In genomic region chr3:49755986-49756845, GRCm38 (mm10) we compare ENCODE assay signal across 7 mouse cellular contexts. TPM values are rescaled to one million over a fixed set of nuclear protein-coding genes. Genes with fewer than 3 reads are reported as not detected.
A peak's percentile ranks its signal among the peaks of the same experiment; 100 is the strongest.
DNase-seq lines count a peak whose midpoint lies in the region; ATAC-seq and TF ChIP-seq lines count a peak whose summit lies in the region.

No protein-coding gene starts in this region.

- peak overlapping the region; percentile 95 for H3K27ac ChIP-seq in intestine, embryonic 15.5 days

- H3K4me1 ChIP-seq in intestine, embryonic 15.5 days (replicated peaks), result no peaks in the 10 kb centered on the region

- peak; percentile 13 for DNase-seq in R1 (ENCODE audit: low read depth, low spot score)
- peak; percentile 79 for DNase-seq in brain, embryonic 14.5 days (ENCODE audit: low read depth)
- DNase-seq in gastrocnemius, postnatal 25 days, result peak; percentile 27
- peak; percentile 11 to 27 for DNase-seq in lung, adult 18-20 months
- peak; percentile 13 for DNase-seq in ovary, postnatal 10 days (ENCODE audit: low spot score)
- DNase-seq in layer of hippocampus, adult 9-10 months (ENCODE audit: low spot score), result no peak

- no peaks in the 10 kb centered on the region for H3K36me3 ChIP-seq in intestine, embryonic 15.5 days

- H3K27me3 ChIP-seq in intestine, embryonic 15.5 days (replicated peaks), result no peaks in the 10 kb centered on the region

- 3% methylated on average over 36 of the region's 36 CpGs for WGBS in intestine, embryonic 15.5 days

- peak overlapping the region; percentile 69 for H3K9ac ChIP-seq in intestine, embryonic 15.5 days

- no peaks in the 10 kb centered on the region for H3K9me3 ChIP-seq in intestine, embryonic 15.5 days

- peak; percentile 33; the same call in 1 of the 2 replicates for TF ChIP-seq CTCF in brain, embryonic 14.5 days (IDR thresholded peaks at IDR 0.05; ENCODE audit: borderline replicate concordance, extremely low read depth, insufficient read depth, insufficient read length)

- TF ChIP-seq POLR2A in brain, embryonic 14.5 days (IDR thresholded peaks at IDR 0.05; ENCODE audit: borderline replicate concordance, extremely low read depth, insufficient read depth, insufficient read length, poor library complexity, severe bottlenecking), result no peak

- peak overlapping the region; percentile 61 for H3K4me3 ChIP-seq in intestine, embryonic 15.5 days (replicated peaks)

- ATAC-seq in intestine, embryonic 15.5 days, result no peak

- peak overlapping the region; percentile 75 for H3K4me2 ChIP-seq in intestine, embryonic 15.5 days (replicated peaks)

RNA-seq across cellular contexts. Expression of gene Pcdh18, which starts 0.9 kb away (rescaled TPM):
- 18.8 and 25.5 TPM in 2 replicates for polyA plus RNA-seq in brain, embryonic 14.5 days (2012; rRNA removed)
- total RNA-seq in gastrocnemius, postnatal 25 days (2021), result 1 to 10 TPM; 3.3 to 3.4 TPM
- 39.9 and 45.5 TPM in 2 replicates for polyA plus RNA-seq in intestine, embryonic 15.5 days (2015; fragmentation: Nextera tagmentation; extraction: Ambion mirVana)
